Mouse (Mus musculus) ovary, adult 10 weeks (tissue): ENCODE measurements around the gene Gm21060. TPM values are rescaled to one million over a fixed set of nuclear protein-coding genes. Genes with fewer than 3 reads are reported as not detected.

ENCODE experiments used
- polyA plus RNA-seq: library from polyadenylated mRNA; stranded (reverse); fragments of 350-450 nt; fragmentation: Illumina TruSeq; extraction: RNeasy Lipid Tissue Mini Kit (QIAGEN cat#74804); gene quantifications from one replicate; pipeline ENCODE4 v1.2.3, GENCODE M21; 2014

Gene Gm21060
- polyA plus RNA-seq: not detected

GRCm38 (mm10) chr19:61296969-61297368 is at the start of gene Gm21060:
Gm21060 (minus strand) TSS chr19:61297069.

Other genes starting within 250 kb of the Gm21060 start
- 147 TPM for gene Zfp950, start 156.2 kb downstream of the Gm21060 start, polyA plus RNA-seq
- gene Gm7102, start 120.8 kb downstream of the Gm21060 start, polyA plus RNA-seq: not detected
- not detected for gene Gm6020, start 113.2 kb downstream of the Gm21060 start, polyA plus RNA-seq
- gene Csf2ra, start 68.6 kb downstream of the Gm21060 start, polyA plus RNA-seq: 2.9 TPM